Mouse (Mus musculus): ENCODE results near the gene Dnm3. TPM values are rescaled to one million over a fixed set of nuclear protein-coding genes. Genes with fewer than 3 reads are reported as not detected.

The Dnm3 gene
- polyA plus RNA-seq, 1 experiment from 2014 or later: 6.5 TPM

- H3K27ac ChIP-seq (ENCODE audit: low read depth, low read length): no peak overlapping the region
- no peak for ATAC-seq (ENCODE audit: low FRiP score, low TSS enrichment)
Measured at GRCm38 (mm10) chr1:162126856-162127792, 350.7 kb downstream of the Dnm3 start.

DNA sequence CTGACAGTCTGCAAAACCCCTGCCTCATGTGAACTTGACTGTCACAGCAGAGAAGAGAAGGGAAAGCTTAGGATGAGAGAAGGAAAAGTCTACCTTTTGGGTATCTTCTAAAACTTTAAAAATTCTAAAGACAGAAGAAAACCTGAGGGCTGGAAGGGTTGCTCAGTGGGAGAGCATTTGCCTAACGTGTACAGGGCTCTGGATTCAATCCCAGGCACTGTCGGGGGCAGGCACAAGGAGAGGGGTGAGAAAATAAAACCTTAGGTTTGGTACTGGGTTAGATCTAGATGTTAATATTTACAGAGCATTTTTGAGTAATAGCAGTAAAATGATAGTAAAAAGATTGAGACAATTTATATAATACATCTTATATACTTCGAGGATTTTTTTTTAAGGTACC, 353.4 kb downstream of the Dnm3 start:
- H3K4me1 ChIP-seq (ENCODE audit: control insufficient read depth, insufficient read depth, low read length): peaks cover 4% of the 10 kb centered on the region; the same call in 1 of the 2 replicates
- no peak overlapping the region for H3K27ac ChIP-seq (ENCODE audit: low read depth, low read length)
- no peak for ATAC-seq (ENCODE audit: low FRiP score, low TSS enrichment)

More at GRCm38 (mm10) chr1:162126856-162127792, 350.7 kb downstream of the Dnm3 start:
- H3K36me3 ChIP-seq (ENCODE audit: control insufficient read depth, insufficient read depth, low read length): no peaks in the 10 kb centered on the region
- WGBS: 56% methylated on average over 8 of the region's 8 CpGs
- H3K27me3 ChIP-seq (ENCODE audit: control insufficient read depth, insufficient read depth, low read length): no peaks in the 10 kb centered on the region
- no peaks in the 10 kb centered on the region for H3K9me3 ChIP-seq (ENCODE audit: control insufficient read depth, low read length)
- H3K4me3 ChIP-seq (ENCODE audit: low read length): no peak overlapping the region
- no peak overlapping the region for H3K4me2 ChIP-seq (replicated peaks; ENCODE audit: low read depth, low read length)
- 0 out of 2 replicates have a peak, but pooled peaks cover 2% of the 10 kb centered on the region for H3K4me1 ChIP-seq (ENCODE audit: control insufficient read depth, insufficient read depth, low read length)
- H3K9ac ChIP-seq (ENCODE audit: low read depth, low read length): no peak overlapping the region

DNA sequence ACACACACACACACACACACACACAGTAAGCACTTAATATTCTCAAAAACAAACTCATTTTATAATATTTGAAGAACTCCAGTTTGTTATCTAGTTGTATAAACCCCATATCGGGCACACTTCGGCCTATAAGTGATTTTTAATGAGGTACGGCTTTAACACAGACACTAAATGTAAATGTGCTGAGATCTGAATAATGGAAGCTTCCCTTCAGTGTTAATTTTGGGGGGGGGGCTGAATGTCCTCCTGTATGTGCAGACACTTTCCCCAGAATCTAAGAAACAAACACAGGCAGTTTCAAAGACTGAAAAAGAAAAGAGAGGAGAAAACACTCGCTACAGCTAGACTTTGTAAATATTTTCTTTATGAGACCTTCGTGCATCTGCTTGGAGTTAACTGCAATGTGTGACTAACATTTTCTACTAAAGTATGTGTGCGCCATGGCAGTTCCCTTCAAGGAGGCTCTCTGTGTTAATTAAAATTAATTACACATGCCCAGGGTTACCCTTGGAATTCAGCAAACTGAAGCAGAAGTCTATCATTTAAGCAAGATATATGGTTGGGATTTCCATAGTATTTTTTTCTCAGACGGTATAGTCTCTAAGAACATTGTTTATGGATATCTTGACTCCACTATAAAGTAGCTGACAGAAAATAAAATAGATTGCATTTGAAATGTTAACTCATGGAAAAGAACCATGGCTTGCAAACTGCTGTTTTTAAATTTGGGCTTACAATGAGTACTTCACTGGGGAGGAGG, 356.2 kb downstream of the Dnm3 start:
- Histone ChIP-seq H3K36me3 (ENCODE audit: control insufficient read depth, insufficient read depth, low read length) (no peaks in the 10 kb centered on the region), H3K9me3 (ENCODE audit: control insufficient read depth, low read length) (no peaks in the 10 kb centered on the region), H3K4me2 (replicated peaks; ENCODE audit: low read depth, low read length) (no peak overlapping the region), H3K4me3 (ENCODE audit: low read length) (no peak overlapping the region), H3K27me3 (ENCODE audit: control insufficient read depth, insufficient read depth, low read length) (no peaks in the 10 kb centered on the region), H3K9ac (ENCODE audit: low read depth, low read length) (no peak overlapping the region), H3K4me1 (ENCODE audit: control insufficient read depth, insufficient read depth, low read length) (peaks cover 4% of the 10 kb centered on the region; the same call in 1 of the 2 replicates), H3K27ac (ENCODE audit: low read depth, low read length) (peak overlapping the region; percentile 47; the same call in 1 of the 2 replicates)
- ATAC-seq (ENCODE audit: low FRiP score, low TSS enrichment): peak; percentile 75; the same call in 1 of the 2 replicates
- 45% methylated on average over 7 of the region's 7 CpGs for WGBS

More for the DNA sequence above, 353.4 kb downstream of the Dnm3 start:
- 78% methylated on average over 3 of the region's 3 CpGs for WGBS
- Histone ChIP-seq H3K36me3 (ENCODE audit: control insufficient read depth, insufficient read depth, low read length) (no peaks in the 10 kb centered on the region), H3K9ac (ENCODE audit: low read depth, low read length) (no peak overlapping the region), H3K9me3 (ENCODE audit: control insufficient read depth, low read length) (no peaks in the 10 kb centered on the region), H3K4me3 (ENCODE audit: low read length) (no peak overlapping the region), H3K27me3 (ENCODE audit: control insufficient read depth, insufficient read depth, low read length) (no peaks in the 10 kb centered on the region), H3K4me2 (replicated peaks; ENCODE audit: low read depth, low read length) (no peak overlapping the region)

- H3K4me3 ChIP-seq (ENCODE audit: low read length): no peak overlapping the region
- 0 out of 2 replicates have a peak, but pooled peaks have one; percentile 46 for ATAC-seq (ENCODE audit: low FRiP score, low TSS enrichment)
- H3K36me3 ChIP-seq (ENCODE audit: control insufficient read depth, insufficient read depth, low read length): no peaks in the 10 kb centered on the region
- no peak overlapping the region for H3K27ac ChIP-seq (ENCODE audit: low read depth, low read length)
- no peaks in the 10 kb centered on the region for H3K27me3 ChIP-seq (ENCODE audit: control insufficient read depth, insufficient read depth, low read length)
- no peak overlapping the region for H3K9ac ChIP-seq (ENCODE audit: low read depth, low read length)
- H3K9me3 ChIP-seq (ENCODE audit: control insufficient read depth, low read length): no peaks in the 10 kb centered on the region
- H3K4me1 ChIP-seq (ENCODE audit: control insufficient read depth, insufficient read depth, low read length): no peaks in the 10 kb centered on the region
- WGBS: 76% methylated on average over 7 of the region's 7 CpGs
- no peak overlapping the region for H3K4me2 ChIP-seq (replicated peaks; ENCODE audit: low read depth, low read length)
Measured at GRCm38 (mm10) chr1:162109437-162109813, 368.4 kb downstream of the Dnm3 start.

DNA sequence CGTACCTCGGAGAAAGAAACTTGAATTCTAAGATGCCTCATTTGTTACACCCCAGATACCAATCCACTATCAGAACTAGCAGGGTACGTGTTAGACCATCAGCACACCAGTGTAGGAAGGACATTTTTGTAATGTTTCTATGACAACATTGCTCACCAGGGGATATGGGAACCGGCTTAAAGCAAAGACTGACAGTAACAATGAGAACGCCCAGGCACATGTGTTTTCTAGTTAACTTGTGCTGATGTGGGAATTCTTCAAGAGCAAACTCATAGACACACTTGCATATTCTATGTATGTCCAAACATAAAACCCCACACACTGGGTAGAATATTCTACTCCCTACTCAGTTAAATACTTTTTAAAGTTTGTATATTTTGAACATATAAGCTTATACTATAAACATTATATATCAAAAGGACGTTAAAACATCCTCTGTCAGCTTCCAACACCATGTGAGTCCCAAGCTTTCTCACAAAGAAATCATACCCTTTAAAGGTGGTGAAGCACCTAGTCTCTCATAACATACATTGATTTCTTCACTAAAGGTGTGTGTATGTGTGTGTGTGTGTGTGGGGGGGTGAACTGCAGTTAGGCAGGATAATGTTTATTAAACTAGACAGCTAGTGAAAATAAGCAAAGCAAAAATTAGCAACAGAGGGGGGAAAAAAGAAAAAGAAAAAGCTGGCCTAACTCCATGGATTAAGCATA, 369.0 kb downstream of the Dnm3 start:
- no peak for ATAC-seq (ENCODE audit: low FRiP score, low TSS enrichment)
- no peak overlapping the region for H3K4me2 ChIP-seq (replicated peaks; ENCODE audit: low read depth, low read length)
- no peak overlapping the region for H3K9ac ChIP-seq (ENCODE audit: low read depth, low read length)
- no peaks in the 10 kb centered on the region for H3K9me3 ChIP-seq (ENCODE audit: control insufficient read depth, low read length)
- no peaks in the 10 kb centered on the region for H3K36me3 ChIP-seq (ENCODE audit: control insufficient read depth, insufficient read depth, low read length)
- no peaks in the 10 kb centered on the region for H3K4me1 ChIP-seq (ENCODE audit: control insufficient read depth, insufficient read depth, low read length)
- WGBS: 79% methylated on average over 6 of the region's 6 CpGs
- H3K4me3 ChIP-seq (ENCODE audit: low read length): no peak overlapping the region
- H3K27me3 ChIP-seq (ENCODE audit: control insufficient read depth, insufficient read depth, low read length): no peaks in the 10 kb centered on the region
- no peak overlapping the region for H3K27ac ChIP-seq (ENCODE audit: low read depth, low read length)

- H3K36me3 ChIP-seq (ENCODE audit: control insufficient read depth, insufficient read depth, low read length): no peaks in the 10 kb centered on the region
- no peaks in the 10 kb centered on the region for H3K9me3 ChIP-seq (ENCODE audit: control insufficient read depth, low read length)
- H3K4me2 ChIP-seq (replicated peaks; ENCODE audit: low read depth, low read length): no peak overlapping the region
- H3K4me1 ChIP-seq (ENCODE audit: control insufficient read depth, insufficient read depth, low read length): no peaks in the 10 kb centered on the region
- H3K27me3 ChIP-seq (ENCODE audit: control insufficient read depth, insufficient read depth, low read length): no peaks in the 10 kb centered on the region
- 87% methylated on average over 7 of the region's 7 CpGs for WGBS
- no peak overlapping the region for H3K9ac ChIP-seq (ENCODE audit: low read depth, low read length)
- no peak overlapping the region for H3K27ac ChIP-seq (ENCODE audit: low read depth, low read length)
- H3K4me3 ChIP-seq (ENCODE audit: low read length): no peak overlapping the region
- ATAC-seq (ENCODE audit: low FRiP score, low TSS enrichment): no peak
Measured at GRCm38 (mm10) chr1:162108181-162108671, 369.6 kb downstream of the Dnm3 start.

DNA sequence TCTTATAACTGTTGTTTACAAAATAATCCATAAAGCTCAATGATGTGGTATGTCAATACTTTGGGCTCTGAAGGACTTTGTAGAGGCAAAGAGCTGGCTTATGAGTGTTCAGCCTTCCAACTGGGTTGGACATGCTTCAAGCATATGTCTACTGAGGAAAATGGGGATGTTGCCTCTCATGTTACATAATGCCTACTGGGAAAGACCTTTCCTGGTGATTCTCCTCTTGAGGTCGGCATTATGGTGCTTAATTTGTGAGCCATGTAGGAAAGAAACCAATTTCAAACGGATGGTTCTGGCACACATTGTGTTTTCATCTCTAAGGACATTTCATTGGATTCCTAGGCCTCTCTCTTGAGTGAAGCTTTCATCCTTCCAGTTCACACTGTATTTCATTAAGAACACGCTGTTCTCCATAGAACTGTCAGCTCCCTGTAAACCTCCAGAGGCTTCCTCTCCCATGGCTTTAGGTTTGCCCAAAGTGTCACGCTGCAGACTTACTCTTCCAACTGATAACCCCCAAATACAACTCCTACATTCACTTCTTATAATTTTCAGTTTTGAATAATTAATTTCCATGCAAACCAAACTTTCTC, 370.7 kb downstream of the Dnm3 start:
- H3K36me3 ChIP-seq (ENCODE audit: control insufficient read depth, insufficient read depth, low read length): no peaks in the 10 kb centered on the region
- no peaks in the 10 kb centered on the region for H3K4me1 ChIP-seq (ENCODE audit: control insufficient read depth, insufficient read depth, low read length)
- no peak overlapping the region for H3K27ac ChIP-seq (ENCODE audit: low read depth, low read length)
- no peak overlapping the region for H3K9ac ChIP-seq (ENCODE audit: low read depth, low read length)
- 79% methylated on average over 4 of the region's 4 CpGs for WGBS
- ATAC-seq (ENCODE audit: low FRiP score, low TSS enrichment): no peak
- H3K4me2 ChIP-seq (replicated peaks; ENCODE audit: low read depth, low read length): no peak overlapping the region
- H3K4me3 ChIP-seq (ENCODE audit: low read length): no peak overlapping the region
- H3K27me3 ChIP-seq (ENCODE audit: control insufficient read depth, insufficient read depth, low read length): no peaks in the 10 kb centered on the region
- H3K9me3 ChIP-seq (ENCODE audit: control insufficient read depth, low read length): no peaks in the 10 kb centered on the region

Measured in kidney, embryonic 14.5 days (tissue).